Mouse (Mus musculus) inflammation-experienced regulatory T-cells (primary cell): Measurements from ENCODE around the gene Olfml3. TPM values are rescaled to one million over a fixed set of nuclear protein-coding genes. Genes with fewer than 3 reads are reported as not detected.

ENCODE experiments used
- polyA plus RNA-seq, 2 experiments: library from polyadenylated mRNA; unstranded; fragments of 100-300 nt; shearing (Covaris generic); gene quantifications; one replicate each; pipeline ENCODE4 v1.2.1; 2017

Olfml3 gene
- 1 to 10 TPM in 1 of 2 experiments, under 1 TPM in 1; 0.20 to 3.6 TPM for polyA plus RNA-seq

GRCm38 (mm10) chr3:103737778-103738571, at the start of gene Olfml3:
Gene Olfml3 (minus strand): TSS chr3:103738001.

GRCm38 (mm10) chr3:103739329-103739728, 1.5 kb upstream of the Olfml3 start, which contains the start of gene Gm10964:
Gene Gm10964 (plus strand): TSS chr3:103739366.

Other genes with a start within 250 kb of the Olfml3 start
- under 1 TPM in 1 of 2 experiments, not detected in 1; 0.15 TPM for gene Syt6, start 162.8 kb downstream of the Olfml3 start, polyA plus RNA-seq
- 1 to 10 TPM; 2.9 to 5.1 TPM for gene Atg4a-ps, start 91.9 kb downstream of the Olfml3 start, polyA plus RNA-seq
- not detected for gene Gm10964, start 1.4 kb upstream of the Olfml3 start, polyA plus RNA-seq
- 10 to 100 TPM; 27.6 to 33.3 TPM for gene Hipk1, start 53.6 kb upstream of the Olfml3 start, polyA plus RNA-seq
- gene Dclre1b, start 71.4 kb upstream of the Olfml3 start, polyA plus RNA-seq = 10 to 100 TPM; 19.3 to 22.7 TPM
- gene Ap4b1, start 71.5 kb upstream of the Olfml3 start, polyA plus RNA-seq = 10 to 100 TPM; 28.1 to 35.8 TPM
- not detected for gene Gm43064, start 71.6 kb upstream of the Olfml3 start, polyA plus RNA-seq
- gene Bcl2l15, start 94.6 kb upstream of the Olfml3 start, polyA plus RNA-seq = 1 to 10 TPM; 1.6 to 3.9 TPM
- gene Ptpn22, start 121.8 kb upstream of the Olfml3 start, polyA plus RNA-seq = 100 to 1,000 TPM; 299 to 322 TPM
- gene Rsbn1, start 176.1 kb upstream of the Olfml3 start, polyA plus RNA-seq = 10 to 100 TPM; 26.1 to 28.1 TPM
- gene Phtf1, start 230.1 kb upstream of the Olfml3 start, polyA plus RNA-seq = 10 to 100 TPM; 57.8 to 66.9 TPM